Mouse (Mus musculus): ENCODE measurements around the gene Nptx1. TPM values are rescaled to one million over a fixed set of nuclear protein-coding genes. Genes with fewer than 3 reads are reported as not detected.

Nptx1 gene
- total RNA-seq (2021), result 100 to 1,000 TPM; 112 to 122 TPM
- long read RNA-seq, experiment 1, full-length matches to known transcripts, result 17 of 86 reads
- long read RNA-seq, experiment 1, partial matches to known transcripts, result 2 of 86 reads
- long read RNA-seq, experiment 1, other reads (novel, unspliced or antisense), result 67 of 86 reads
- long read RNA-seq, experiment 2, full-length matches to known transcripts, result 17 of 57 reads
- long read RNA-seq, experiment 2, partial matches to known transcripts, result 2 of 57 reads
- long read RNA-seq, experiment 2, other reads (novel, unspliced or antisense), result 38 of 57 reads

GRCm38 (mm10) chr11:119547183-119547921 is at the start of gene Nptx1:
Gene Nptx1, minus strand, starts transcription at chr11:119547753.
- intact Hi-C loops (cut with DNase I), result loop anchor here (5.0 kb wide), 1 partner anchor 55 kb away; the partner anchor contains the start of gene Rptor
- DNase-seq (ENCODE audit: low spot score in 2 of 2), result peak in 1 of 2 experiments; percentile 83

DNA sequence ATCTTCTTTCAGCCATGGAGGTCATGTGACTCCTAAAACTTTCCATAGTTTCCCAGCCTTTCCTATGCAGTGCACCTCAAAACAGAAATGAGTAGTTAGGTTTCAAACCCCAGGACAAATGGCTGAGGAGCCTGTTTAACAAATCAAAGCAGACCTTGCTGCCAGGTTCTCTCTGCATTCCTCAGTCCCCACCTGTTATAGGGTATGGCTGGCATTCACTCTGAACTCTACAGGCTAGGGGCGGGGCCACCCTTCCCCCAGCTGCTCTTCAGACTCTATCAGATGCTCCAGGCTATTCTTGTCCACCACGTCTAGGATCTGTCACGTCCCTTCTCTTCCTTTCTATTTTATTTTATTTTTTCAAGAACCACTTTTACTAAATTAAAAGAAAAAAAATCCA is 46.4 kb upstream of the Nptx1 start:
- intact Hi-C loops (cut with DNase I), result no loop called here
- no peak for DNase-seq (ENCODE audit: low spot score in 2 of 2)

DNA sequence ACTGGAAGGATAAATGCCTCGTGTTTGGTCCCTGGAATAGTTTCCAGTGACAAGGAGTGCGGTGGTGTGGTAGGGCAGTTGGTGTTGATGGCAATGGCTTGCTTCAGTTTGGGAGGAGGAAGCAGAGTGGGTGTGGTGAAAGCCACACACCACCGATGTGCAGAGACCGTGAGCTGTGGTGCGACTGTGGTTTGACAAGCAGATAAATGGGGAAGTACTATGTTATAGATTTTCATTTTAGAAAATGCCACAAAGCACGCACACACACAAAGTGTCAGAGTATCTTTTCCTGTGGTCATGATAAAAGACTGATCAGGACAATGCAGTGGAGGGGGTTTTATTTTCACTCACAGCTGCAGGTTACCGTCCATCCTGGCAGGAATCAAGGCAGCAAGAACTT is 41.7 kb upstream of the Nptx1 start:
- no peak for DNase-seq (ENCODE audit: low spot score in 2 of 2)
- intact Hi-C loops (cut with DNase I), result no loop called here

DNA sequence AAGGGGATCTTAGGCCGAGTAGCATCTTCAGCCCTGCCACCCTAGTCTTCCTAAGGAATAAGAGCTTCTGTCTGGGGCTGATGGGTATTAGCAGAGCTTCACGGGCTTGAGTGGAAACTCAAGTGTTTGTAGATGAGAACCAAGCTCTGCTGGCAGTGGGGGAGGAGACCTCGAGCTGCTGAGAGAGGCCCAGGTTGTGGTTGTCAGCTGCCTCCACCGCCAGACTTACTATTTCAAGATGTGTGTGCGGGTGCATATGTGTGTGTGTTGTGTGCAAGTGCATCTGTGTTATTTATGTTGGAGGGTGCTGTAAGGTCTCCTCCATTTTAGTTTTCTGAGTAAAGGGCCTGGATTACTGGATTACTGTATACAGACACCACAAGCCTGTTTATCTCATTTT is 39.6 kb upstream of the Nptx1 start:
- DNase-seq (ENCODE audit: low spot score in 2 of 2), result peak in 1 of 2 experiments; percentile 59
- intact Hi-C loops (cut with DNase I), result no loop called here

DNA sequence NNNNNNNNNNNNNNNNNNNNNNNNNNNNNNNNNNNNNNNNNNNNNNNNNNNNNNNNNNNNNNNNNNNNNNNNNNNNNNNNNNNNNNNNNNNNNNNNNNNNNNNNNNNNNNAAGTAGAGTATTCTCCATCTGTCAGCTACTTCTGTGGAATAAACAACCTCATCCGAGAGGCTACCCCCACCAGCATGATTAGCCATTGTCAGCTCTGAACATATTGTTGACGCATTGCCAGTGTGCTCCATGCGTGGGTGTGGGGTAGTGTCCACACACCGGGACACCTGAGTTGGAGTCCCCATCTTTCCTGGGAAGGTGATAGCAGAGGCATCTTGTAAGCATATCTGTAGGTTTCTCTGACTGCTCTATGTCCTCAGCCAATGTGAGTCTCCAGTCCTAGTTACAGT is 39.0 kb upstream of the Nptx1 start:
- DNase-seq (ENCODE audit: low spot score in 2 of 2), result peak in 1 of 2 experiments; percentile 39
- intact Hi-C loops (cut with DNase I), result no loop called here

DNA sequence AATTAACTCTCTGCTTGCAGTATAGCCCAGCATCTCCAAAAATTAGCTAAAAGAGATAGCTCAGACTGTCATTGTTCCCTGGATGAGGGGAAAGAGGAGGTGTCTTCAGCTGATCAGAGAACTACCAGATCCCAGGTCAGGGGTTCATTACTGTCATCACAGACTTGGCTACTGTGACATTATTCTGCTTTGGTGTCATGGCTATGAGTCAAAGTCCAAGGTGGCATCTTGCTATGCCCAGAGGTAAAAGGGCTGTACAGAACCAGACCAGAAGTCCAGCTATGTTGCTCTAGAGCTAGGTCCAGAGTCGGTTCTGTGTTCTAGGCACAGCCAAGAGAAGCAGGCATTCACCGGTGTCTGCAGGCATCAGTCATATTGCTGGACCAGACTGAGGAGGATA is 30.2 kb upstream of the Nptx1 start:
- no peak for DNase-seq (ENCODE audit: low spot score in 2 of 2)
- intact Hi-C loops (cut with DNase I), result no loop called here

- DNase-seq (ENCODE audit: low spot score in 2 of 2), result no peak
- intact Hi-C loops (cut with DNase I), result no loop called here
Measured at GRCm38 (mm10) chr11:119576855-119577254, 29.3 kb upstream of the Nptx1 start.

DNA sequence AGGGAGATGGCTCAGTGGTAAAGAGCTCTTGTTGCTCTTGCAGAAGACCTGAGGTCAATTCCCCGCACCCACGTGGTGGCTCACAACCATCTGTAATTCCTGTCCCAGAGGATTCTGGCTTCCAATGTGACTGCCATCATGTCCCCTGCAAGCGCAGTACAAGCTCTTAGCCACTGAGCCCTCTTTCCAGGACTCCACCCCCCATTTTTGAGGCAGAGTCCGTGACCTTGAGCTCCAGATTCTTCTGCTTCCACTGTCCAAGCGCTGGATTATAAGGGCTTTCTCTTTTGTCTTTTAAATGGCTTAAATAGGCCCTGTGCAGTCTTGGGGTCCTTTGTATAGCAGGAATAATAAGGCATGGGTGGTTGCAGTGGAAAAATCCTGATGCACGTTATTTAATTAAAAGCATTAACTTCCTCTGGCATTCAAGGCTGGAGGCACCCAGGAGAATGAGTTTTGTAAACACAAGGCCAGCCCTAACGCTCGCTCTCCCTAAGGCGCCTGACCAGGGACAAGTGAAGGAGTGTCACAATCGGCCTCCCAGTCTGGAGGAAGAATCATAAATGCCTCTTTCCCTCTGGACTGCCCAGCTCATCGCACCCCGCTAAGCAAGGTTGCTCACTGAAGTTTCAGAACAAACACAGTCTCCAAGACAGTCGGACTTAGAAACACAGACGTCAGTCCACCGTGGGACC is 24.9 kb upstream of the Nptx1 start:
- no peak for DNase-seq (ENCODE audit: low spot score in 2 of 2)
- intact Hi-C loops (cut with DNase I), result no loop called here

- intact Hi-C loops (cut with DNase I), result loop anchor here (10.0 kb wide), 1 partner anchor 151 kb away; no protein-coding TSS in a partner anchor
Measured at GRCm38 (mm10) chr11:119566188-119566587, 18.6 kb upstream of the Nptx1 start.

DNA sequence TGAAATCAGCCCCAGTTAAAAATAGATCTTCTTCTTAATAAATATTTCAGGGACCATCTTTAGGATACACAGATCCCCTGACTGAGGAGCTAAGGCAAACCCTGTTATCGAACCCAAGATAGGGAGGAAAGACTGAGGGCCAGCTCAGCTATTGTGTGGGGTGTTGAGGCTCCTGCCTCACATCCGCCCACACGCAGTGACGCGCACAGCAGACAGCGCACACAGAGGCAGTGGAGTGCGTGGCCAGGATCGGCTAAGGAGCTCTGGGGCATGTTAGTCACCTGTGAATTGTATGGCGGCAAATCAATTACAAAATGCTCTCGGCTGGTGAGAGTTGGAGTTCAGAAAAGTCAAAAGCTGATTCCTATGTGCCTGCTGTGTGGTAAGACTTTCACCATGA is 18.1 kb upstream of the Nptx1 start:
- intact Hi-C loops (cut with DNase I), result loop anchor here (10.0 kb wide), 1 partner anchor 151 kb away; no protein-coding TSS in a partner anchor
- DNase-seq (ENCODE audit: low spot score in 2 of 2), result no peak

More at GRCm38 (mm10) chr11:119566188-119566587, 18.6 kb upstream of the Nptx1 start:
- no peak for DNase-seq (ENCODE audit: low spot score in 2 of 2)

GRCm38 (mm10) chr11:119565021-119565420 is 17.5 kb upstream of the Nptx1 start:
- DNase-seq (ENCODE audit: low spot score in 2 of 2), result no peak
- intact Hi-C loops (cut with DNase I), result loop anchor here (10.0 kb wide), 1 partner anchor 150 kb away; no protein-coding TSS in a partner anchor

DNA sequence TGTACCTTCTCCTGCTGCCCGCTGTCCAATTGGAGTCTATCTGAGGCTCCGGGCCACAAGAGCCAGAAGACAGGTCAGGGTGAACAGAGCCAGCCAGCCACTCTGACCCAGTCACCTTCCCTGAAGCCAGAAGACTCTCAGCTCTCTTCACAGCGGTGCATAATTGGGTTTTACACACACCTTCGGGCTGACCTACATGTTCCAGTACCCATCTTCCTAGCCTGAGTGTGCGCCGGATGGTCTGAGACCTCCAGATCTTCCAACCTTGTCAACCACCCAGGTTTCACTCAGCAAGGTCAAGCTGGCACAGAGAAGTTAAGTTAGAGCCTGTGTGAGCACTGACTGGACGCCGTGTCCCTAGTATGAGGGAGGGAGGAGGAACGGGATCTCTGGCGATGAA is 16.8 kb upstream of the Nptx1 start:
- intact Hi-C loops (cut with DNase I), result loop anchor here (10.0 kb wide), 1 partner anchor 150 kb away; no protein-coding TSS in a partner anchor
- DNase-seq (ENCODE audit: low spot score in 2 of 2), result no peak

DNA sequence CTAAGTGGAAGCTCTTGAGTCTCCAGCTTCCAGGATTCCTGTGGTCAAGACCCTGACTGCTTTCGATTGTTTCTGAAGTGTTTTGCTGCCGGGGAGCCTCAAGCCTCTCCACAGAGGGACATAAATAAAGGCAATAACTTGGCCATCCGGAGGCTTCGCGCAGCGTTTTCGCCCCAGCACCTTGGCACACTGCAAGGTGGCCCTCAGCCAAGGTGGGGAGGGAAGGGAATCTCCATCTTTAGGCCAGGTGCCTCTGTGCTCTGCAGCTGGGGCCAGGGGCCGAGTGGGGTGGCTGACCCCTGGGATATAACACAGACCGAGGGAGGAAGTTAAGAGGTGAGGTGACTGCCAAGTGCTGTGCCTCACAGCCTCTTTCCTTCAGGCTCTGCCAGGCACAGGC is 15.6 kb upstream of the Nptx1 start:
- intact Hi-C loops (cut with DNase I), result loop anchor here (10.0 kb wide), 1 partner anchor 148 kb away; no protein-coding TSS in a partner anchor
- DNase-seq (ENCODE audit: low spot score in 2 of 2), result no peak

DNA sequence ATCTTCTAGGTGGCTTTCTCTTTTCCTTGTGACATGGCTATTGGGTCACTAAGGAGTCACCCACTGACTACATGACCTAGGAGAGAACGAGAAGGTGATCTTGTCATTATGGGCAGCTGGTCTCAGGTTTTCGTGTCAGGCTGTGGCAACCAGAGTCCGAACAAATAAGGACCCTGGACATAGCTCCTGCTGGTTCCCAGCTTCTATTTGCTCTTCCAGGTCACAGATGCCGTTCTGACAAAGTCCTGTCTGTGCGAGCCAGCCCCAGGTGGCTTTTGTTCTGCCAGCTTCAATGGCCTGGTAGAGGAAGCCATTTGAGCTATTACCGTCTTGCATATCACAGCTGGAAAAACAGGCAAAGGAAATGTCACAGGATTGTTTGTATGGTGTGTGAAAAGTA is 14.7 kb upstream of the Nptx1 start:
- no peak for DNase-seq (ENCODE audit: low spot score in 2 of 2)

GRCm38 (mm10) chr11:119558870-119559610 is 11.5 kb upstream of the Nptx1 start:
- no peak for DNase-seq (ENCODE audit: low spot score in 2 of 2)
- intact Hi-C loops (cut with DNase I), result no loop called here

More for the DNA sequence above, 14.7 kb upstream of the Nptx1 start:
- intact Hi-C loops (cut with DNase I), result loop anchor here (10.0 kb wide), 1 partner anchor 147 kb away; no protein-coding TSS in a partner anchor

- no peak for DNase-seq (ENCODE audit: low spot score in 2 of 2)
- intact Hi-C loops (cut with DNase I), result no loop called here
Measured at GRCm38 (mm10) chr11:119557940-119558869, 10.7 kb upstream of the Nptx1 start.

- DNase-seq (ENCODE audit: low spot score in 2 of 2), result no peak
- intact Hi-C loops (cut with DNase I), result no loop called here
Measured at GRCm38 (mm10) chr11:119555170-119555569, 7.6 kb upstream of the Nptx1 start.

GRCm38 (mm10) chr11:119554706-119555105 is 7.2 kb upstream of the Nptx1 start:
- DNase-seq (ENCODE audit: low spot score in 2 of 2), result no peak
- intact Hi-C loops (cut with DNase I), result no loop called here

Measured in left cerebral cortex, postnatal 14 days (tissue).